Mouse (Mus musculus): Measurements from ENCODE around the gene Ifna16. TPM values are rescaled to one million over a fixed set of nuclear protein-coding genes. Genes with fewer than 3 reads are reported as not detected.
A peak's percentile ranks its signal among the peaks of the same experiment; 100 is the strongest.

The Ifna16 gene
- polyA plus RNA-seq, 1 experiment: not detected

- Histone ChIP-seq H3K27ac (ENCODE audit: insufficient read depth, low read length) (no peak overlapping the region), H3K4me1 (ENCODE audit: control insufficient read depth, insufficient read depth, low read length) (no peaks in the 10 kb centered on the region), H3K4me3 (ENCODE audit: insufficient read depth, low read length) (no peak overlapping the region)
- TF ChIP-seq POLR2A (IDR thresholded peaks at IDR 0.05; ENCODE audit: low read depth, low read length) (no peak), CTCF (IDR thresholded peaks at IDR 0.05; ENCODE audit: borderline replicate concordance, insufficient read depth, low read length) (no peak)
Observed at GRCm38 (mm10) chr4:88655461-88655860, 21.3 kb downstream of the Ifna16 start.

DNA sequence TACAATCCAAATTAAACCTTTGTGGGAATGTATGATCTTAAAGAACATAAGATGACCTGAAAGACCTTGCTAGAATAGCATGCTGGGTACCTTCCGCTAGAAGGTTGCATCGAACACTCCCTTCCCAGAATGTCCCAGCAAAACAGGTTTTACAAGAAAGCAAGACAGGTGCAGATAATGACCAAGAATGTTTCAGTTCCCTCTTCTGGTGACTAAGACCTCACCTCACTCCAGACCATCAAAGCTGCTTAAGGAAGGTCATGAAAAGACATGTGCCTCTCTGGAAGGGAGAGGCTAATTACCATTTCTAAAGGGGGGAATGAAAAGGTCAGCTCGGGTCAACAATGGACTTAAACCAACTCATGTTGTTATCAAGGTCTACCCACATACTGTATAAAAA lies 23.1 kb downstream of the Ifna16 start:
- H3K4me1 ChIP-seq (ENCODE audit: control insufficient read depth, insufficient read depth, low read length): no peaks in the 10 kb centered on the region
- no peak for TF ChIP-seq POLR2A (IDR thresholded peaks at IDR 0.05; ENCODE audit: low read depth, low read length)
- TF ChIP-seq CTCF (IDR thresholded peaks at IDR 0.05; ENCODE audit: borderline replicate concordance, insufficient read depth, low read length): no peak
- H3K4me3 ChIP-seq (ENCODE audit: insufficient read depth, low read length): no peak overlapping the region
- no peak overlapping the region for H3K27ac ChIP-seq (ENCODE audit: insufficient read depth, low read length)

DNA sequence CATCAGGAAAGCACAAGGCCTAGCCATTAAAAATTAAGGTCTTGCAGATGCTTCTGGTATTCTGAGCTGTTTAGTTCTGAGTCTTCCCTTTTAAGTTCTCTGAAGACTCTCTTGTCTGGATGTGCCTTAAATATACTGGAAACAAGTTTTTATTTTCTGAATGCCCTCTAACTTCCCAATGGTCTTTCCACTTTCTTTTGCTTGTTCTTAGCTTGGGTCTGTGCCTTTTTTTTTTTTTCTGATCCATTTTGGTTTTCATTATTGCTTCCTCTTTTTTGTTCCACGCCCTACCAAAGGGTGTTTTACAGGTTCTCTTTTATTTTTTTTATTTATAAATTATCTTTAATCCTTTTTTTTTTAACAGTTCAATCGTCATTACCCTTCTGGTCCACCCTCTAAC lies 32.4 kb downstream of the Ifna16 start, which contains the start of gene Ifna13:
Gene Ifna13 (minus strand): TSS at position 101 of the 400 bp plus-strand sequence.
- Histone ChIP-seq H3K4me1 (ENCODE audit: control insufficient read depth, insufficient read depth, low read length) (no peaks in the 10 kb centered on the region), H3K27ac (ENCODE audit: insufficient read depth, low read length) (no peak within 1 kb of the TSS), H3K4me3 (ENCODE audit: insufficient read depth, low read length) (no peak within 1 kb of the TSS)
- no peak for TF ChIP-seq POLR2A (IDR thresholded peaks at IDR 0.05; ENCODE audit: low read depth, low read length)
- TF ChIP-seq CTCF (IDR thresholded peaks at IDR 0.05; ENCODE audit: borderline replicate concordance, insufficient read depth, low read length): no peak

DNA sequence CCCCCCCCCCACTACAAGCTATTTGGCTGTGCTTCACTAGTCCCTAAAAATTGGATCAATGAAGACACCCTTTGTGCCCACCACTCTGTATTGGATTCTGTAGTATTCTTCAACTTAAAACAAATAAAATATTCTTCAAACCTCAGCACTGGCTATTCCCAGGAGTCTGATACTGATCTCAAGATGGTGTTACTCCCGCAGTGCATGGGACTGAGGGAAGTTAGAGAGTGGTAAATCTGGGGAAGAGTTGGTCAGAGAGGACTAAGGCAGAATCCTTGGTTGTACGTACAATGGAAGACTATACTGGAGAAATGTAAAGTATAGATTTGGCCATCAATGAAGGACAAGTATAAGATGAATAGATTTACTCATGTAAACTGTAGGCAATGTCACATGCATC lies 34.2 kb downstream of the Ifna16 start:
- no peak overlapping the region for H3K27ac ChIP-seq (ENCODE audit: insufficient read depth, low read length)
- TF ChIP-seq CTCF (IDR thresholded peaks at IDR 0.05; ENCODE audit: borderline replicate concordance, insufficient read depth, low read length) (no peak), POLR2A (IDR thresholded peaks at IDR 0.05; ENCODE audit: low read depth, low read length) (no peak)
- no peaks in the 10 kb centered on the region for H3K4me1 ChIP-seq (ENCODE audit: control insufficient read depth, insufficient read depth, low read length)
- no peak overlapping the region for H3K4me3 ChIP-seq (ENCODE audit: insufficient read depth, low read length)

DNA sequence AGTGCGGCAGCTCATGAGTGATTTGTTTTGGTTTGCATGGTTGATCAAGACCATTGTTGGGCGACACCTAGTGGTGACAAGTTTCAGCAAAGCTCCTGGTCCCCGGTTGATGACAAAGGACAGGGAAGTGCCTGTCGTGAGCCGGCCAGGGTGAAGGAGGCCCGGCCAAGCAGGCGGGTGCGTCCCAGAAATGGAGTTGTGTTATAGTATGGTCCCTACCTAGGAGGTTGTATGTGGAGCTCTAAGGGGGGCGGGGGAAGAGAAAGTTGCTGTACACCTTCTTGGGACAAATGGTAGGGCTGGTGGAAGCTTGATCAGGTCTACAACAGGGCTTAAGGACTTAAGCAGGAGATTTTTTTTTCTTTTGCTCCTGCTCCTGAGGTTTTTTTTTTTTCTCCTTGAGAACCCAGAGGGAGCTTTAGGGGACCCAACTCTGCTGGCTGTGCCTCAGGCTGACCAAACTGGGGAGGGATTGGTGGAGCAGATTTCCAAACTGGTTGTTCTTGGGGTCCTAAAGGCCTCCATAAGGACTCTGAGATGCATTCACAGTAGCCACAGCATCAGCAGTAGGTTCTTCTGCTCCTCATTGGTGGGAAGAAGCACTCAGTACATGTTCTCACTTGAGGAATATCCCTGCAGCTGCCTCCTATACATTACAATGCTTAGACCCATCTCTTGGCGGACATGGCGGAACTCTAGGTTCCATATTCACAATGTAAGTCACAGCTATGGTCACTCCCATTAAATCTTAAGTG lies 35.5 kb downstream of the Ifna16 start:
- Histone ChIP-seq H3K4me3 (ENCODE audit: insufficient read depth, low read length) (peak overlapping the region; percentile 23), H3K27ac (ENCODE audit: insufficient read depth, low read length) (no peak overlapping the region), H3K4me1 (ENCODE audit: control insufficient read depth, insufficient read depth, low read length) (no peaks in the 10 kb centered on the region)
- TF ChIP-seq POLR2A (IDR thresholded peaks at IDR 0.05; ENCODE audit: low read depth, low read length) (no peak), CTCF (IDR thresholded peaks at IDR 0.05; ENCODE audit: borderline replicate concordance, insufficient read depth, low read length) (peak; percentile 25; the same call in 1 of the 2 replicates)

GRCm38 (mm10) chr4:88640704-88641076 lies 36.0 kb downstream of the Ifna16 start:
- H3K4me3 ChIP-seq (ENCODE audit: insufficient read depth, low read length): peak overlapping the region; percentile 23
- no peak for TF ChIP-seq CTCF (IDR thresholded peaks at IDR 0.05; ENCODE audit: borderline replicate concordance, insufficient read depth, low read length)
- no peak for TF ChIP-seq POLR2A (IDR thresholded peaks at IDR 0.05; ENCODE audit: low read depth, low read length)
- H3K4me1 ChIP-seq (ENCODE audit: control insufficient read depth, insufficient read depth, low read length): no peaks in the 10 kb centered on the region
- no peak overlapping the region for H3K27ac ChIP-seq (ENCODE audit: insufficient read depth, low read length)

GRCm38 (mm10) chr4:88634311-88634710 lies 42.4 kb downstream of the Ifna16 start, which contains the start of gene C87499:
C87499 (minus strand) TSS chr4:88634411.
- TF ChIP-seq POLR2A (IDR thresholded peaks at IDR 0.05; ENCODE audit: low read depth, low read length) (no peak), CTCF (IDR thresholded peaks at IDR 0.05; ENCODE audit: borderline replicate concordance, insufficient read depth, low read length) (no peak)
- Histone ChIP-seq H3K4me3 (ENCODE audit: insufficient read depth, low read length) (no peak within 1 kb of the TSS), H3K27ac (ENCODE audit: insufficient read depth, low read length) (no peak within 1 kb of the TSS), H3K4me1 (ENCODE audit: control insufficient read depth, insufficient read depth, low read length) (no peaks in the 10 kb centered on the region)

Other genes starting within 250 kb of the Ifna16 start
- 26.8 and 38.7 TPM in 2 replicates for gene Hacd4, start 238.0 kb downstream of the Ifna16 start, polyA plus RNA-seq (2011; ENCODE audit: insufficient read length, low read depth, missing spikeins)
- not detected in 2 replicates for gene Ifnb1, start 154.2 kb downstream of the Ifna16 start, polyA plus RNA-seq (2011; ENCODE audit: insufficient read length, low read depth, missing spikeins)
- not detected in 2 replicates for gene Ifna15, start 118.7 kb downstream of the Ifna16 start, polyA plus RNA-seq (2011; ENCODE audit: insufficient read length, low read depth, missing spikeins)
- gene Ifna14, start 105.1 kb downstream of the Ifna16 start, polyA plus RNA-seq (2011; ENCODE audit: insufficient read length, low read depth, missing spikeins): not detected in 2 replicates
- not detected in 2 replicates for gene Ifna9, start 84.5 kb downstream of the Ifna16 start, polyA plus RNA-seq (2011; ENCODE audit: insufficient read length, low read depth, missing spikeins)
- gene Ifna12, start 73.5 kb downstream of the Ifna16 start, polyA plus RNA-seq (2011; ENCODE audit: insufficient read length, low read depth, missing spikeins): not detected in 2 replicates
- not detected in 2 replicates for gene C87499, start 42.5 kb downstream of the Ifna16 start, polyA plus RNA-seq (2011; ENCODE audit: insufficient read length, low read depth, missing spikeins)
- not detected in 2 replicates for gene Ifna13, start 32.5 kb downstream of the Ifna16 start, polyA plus RNA-seq (2011; ENCODE audit: insufficient read length, low read depth, missing spikeins)
- gene Ifna2, start 7.0 kb upstream of the Ifna16 start, polyA plus RNA-seq (2011; ENCODE audit: insufficient read length, low read depth, missing spikeins): not detected in 2 replicates
- not detected in 2 replicates for gene Ifnab, start 14.4 kb upstream of the Ifna16 start, polyA plus RNA-seq (2011; ENCODE audit: insufficient read length, low read depth, missing spikeins)
- not detected in 2 replicates for gene Gm26566, start 44.9 kb upstream of the Ifna16 start, polyA plus RNA-seq (2011; ENCODE audit: insufficient read length, low read depth, missing spikeins)
- 103 and 123 TPM in 2 replicates for gene Klhl9, start 45.5 kb upstream of the Ifna16 start, polyA plus RNA-seq (2011; ENCODE audit: insufficient read length, low read depth, missing spikeins)
- gene Gm13271, start 77.9 kb upstream of the Ifna16 start, polyA plus RNA-seq (2011; ENCODE audit: insufficient read length, low read depth, missing spikeins): not detected in 2 replicates
- gene Gm13283, start 83.2 kb upstream of the Ifna16 start, polyA plus RNA-seq (2011; ENCODE audit: insufficient read length, low read depth, missing spikeins): not detected in 2 replicates
- 0.70 TPM in 1 of 2 replicates, not detected in the other for gene Gm13290, start 96.9 kb upstream of the Ifna16 start, polyA plus RNA-seq (2011; ENCODE audit: insufficient read length, low read depth, missing spikeins)
- gene Gm13289, start 100.0 kb upstream of the Ifna16 start, polyA plus RNA-seq (2011; ENCODE audit: insufficient read length, low read depth, missing spikeins): not detected in 2 replicates
- gene Gm13272, start 102.9 kb upstream of the Ifna16 start, polyA plus RNA-seq (2011; ENCODE audit: insufficient read length, low read depth, missing spikeins): not detected in 2 replicates
- 0.37 and 0.44 TPM in 2 replicates for gene Ifnz, start 105.2 kb upstream of the Ifna16 start, polyA plus RNA-seq (2011; ENCODE audit: insufficient read length, low read depth, missing spikeins)
- gene Gm13276, start 108.8 kb upstream of the Ifna16 start, polyA plus RNA-seq (2011; ENCODE audit: insufficient read length, low read depth, missing spikeins): not detected in 2 replicates
- gene Gm13277, start 111.7 kb upstream of the Ifna16 start, polyA plus RNA-seq (2011; ENCODE audit: insufficient read length, low read depth, missing spikeins): not detected in 2 replicates
- gene Gm13278, start 114.6 kb upstream of the Ifna16 start, polyA plus RNA-seq (2011; ENCODE audit: insufficient read length, low read depth, missing spikeins): not detected in 2 replicates
- not detected in 2 replicates for gene Gm13275, start 117.6 kb upstream of the Ifna16 start, polyA plus RNA-seq (2011; ENCODE audit: insufficient read length, low read depth, missing spikeins)
- gene Gm13279, start 120.5 kb upstream of the Ifna16 start, polyA plus RNA-seq (2011; ENCODE audit: insufficient read length, low read depth, missing spikeins): not detected in 2 replicates
- gene Gm13285, start 122.7 kb upstream of the Ifna16 start, polyA plus RNA-seq (2011; ENCODE audit: insufficient read length, low read depth, missing spikeins): 0.44 and 2.3 TPM in 2 replicates
- gene Gm13287, start 126.3 kb upstream of the Ifna16 start, polyA plus RNA-seq (2011; ENCODE audit: insufficient read length, low read depth, missing spikeins): 1.1 TPM in 1 of 2 replicates, not detected in the other
- gene Gm13288, start 128.6 kb upstream of the Ifna16 start, polyA plus RNA-seq (2011; ENCODE audit: insufficient read length, low read depth, missing spikeins): 0.23 TPM in 1 of 2 replicates, not detected in the other
- gene Ifna7, start 139.3 kb upstream of the Ifna16 start, polyA plus RNA-seq (2011; ENCODE audit: insufficient read length, low read depth, missing spikeins): not detected in 2 replicates
- gene Ifna11, start 143.0 kb upstream of the Ifna16 start, polyA plus RNA-seq (2011; ENCODE audit: insufficient read length, low read depth, missing spikeins): not detected in 2 replicates
- gene Ifna6, start 150.5 kb upstream of the Ifna16 start, polyA plus RNA-seq (2011; ENCODE audit: insufficient read length, low read depth, missing spikeins): not detected in 2 replicates
- not detected in 2 replicates for gene Ifna5, start 158.6 kb upstream of the Ifna16 start, polyA plus RNA-seq (2011; ENCODE audit: insufficient read length, low read depth, missing spikeins)
- gene Ifna4, start 164.9 kb upstream of the Ifna16 start, polyA plus RNA-seq (2011; ENCODE audit: insufficient read length, low read depth, missing spikeins): not detected in 2 replicates
- gene Ifna1, start 173.2 kb upstream of the Ifna16 start, polyA plus RNA-seq (2011; ENCODE audit: insufficient read length, low read depth, missing spikeins): not detected in 2 replicates
- not detected in 2 replicates for gene Ifne, start 203.3 kb upstream of the Ifna16 start, polyA plus RNA-seq (2011; ENCODE audit: insufficient read length, low read depth, missing spikeins)

Data from embryonic fibroblast, embryonic 13.5 days (primary cell).